Mouse (Mus musculus): Measurements from ENCODE around the gene Gm9970.
"Not testable (repeated sequence)": the region's sequence is repeated elsewhere in the genome, so short reads cannot be mapped to it uniquely, and the experiment has no call there.

Gene Gm9970

GRCm38 (mm10) chr5:31222696-31223095 is 18.3 kb downstream of the Gm9970 start:
- no peak for DNase-seq (ENCODE audit: low read depth, low spot score)

- DNase-seq (ENCODE audit: low read depth, low spot score), result peak; percentile 92
Measured at GRCm38 (mm10) chr5:31221304-31221945, 19.6 kb downstream of the Gm9970 start.

GRCm38 (mm10) chr5:31220448-31221303 is 20.4 kb downstream of the Gm9970 start, which contains the start of gene Ppm1g:
Ppm1g (minus strand) TSS chr5:31220687.
- DNase-seq (ENCODE audit: low read depth, low spot score), result peak; percentile 92

- peak; percentile 70 for DNase-seq (ENCODE audit: low read depth, low spot score)
Measured at GRCm38 (mm10) chr5:31219911-31220447, 21.1 kb downstream of the Gm9970 start.

GRCm38 (mm10) chr5:31219474-31219873 is 21.6 kb downstream of the Gm9970 start:
- no peak for DNase-seq (ENCODE audit: low read depth, low spot score)

GRCm38 (mm10) chr5:31219070-31219469 is 22.0 kb downstream of the Gm9970 start:
- DNase-seq (ENCODE audit: low read depth, low spot score), result peak; percentile 77

- DNase-seq (ENCODE audit: low read depth, low spot score), result peak; percentile 54
Measured at GRCm38 (mm10) chr5:31218294-31218693, 22.7 kb downstream of the Gm9970 start.

- not testable (repeated sequence) for DNase-seq (ENCODE audit: low read depth, low spot score)
Measured at GRCm38 (mm10) chr5:31216554-31216953, 24.5 kb downstream of the Gm9970 start.

- DNase-seq (ENCODE audit: low read depth, low spot score), result no peak
Measured at GRCm38 (mm10) chr5:31204421-31204820, 36.6 kb downstream of the Gm9970 start.

- DNase-seq (ENCODE audit: low read depth, low spot score), result no peak
Measured at GRCm38 (mm10) chr5:31203866-31204265, 37.2 kb downstream of the Gm9970 start.

- no peak for DNase-seq (ENCODE audit: low read depth, low spot score)
Measured at GRCm38 (mm10) chr5:31202933-31203332, 38.1 kb downstream of the Gm9970 start.

- DNase-seq (ENCODE audit: low read depth, low spot score), result peak; percentile 100
Measured at GRCm38 (mm10) chr5:31201742-31202590, 39.1 kb downstream of the Gm9970 start, which contains the start of gene Zfp513. Zfp513 (minus strand) TSS chr5:31202303.

- DNase-seq (ENCODE audit: low read depth, low spot score), result peak; percentile 54
Measured at GRCm38 (mm10) chr5:31201042-31201741, 39.8 kb downstream of the Gm9970 start.

- DNase-seq (ENCODE audit: low read depth, low spot score), result no peak
Measured at GRCm38 (mm10) chr5:31200327-31200768, 40.7 kb downstream of the Gm9970 start.

GRCm38 (mm10) chr5:31199893-31200292 is 41.1 kb downstream of the Gm9970 start:
- DNase-seq (ENCODE audit: low read depth, low spot score), result peak; percentile 50

GRCm38 (mm10) chr5:31199321-31199892 is 41.6 kb downstream of the Gm9970 start:
- no peak for DNase-seq (ENCODE audit: low read depth, low spot score)

GRCm38 (mm10) chr5:31198616-31199320 is 42.3 kb downstream of the Gm9970 start:
- DNase-seq (ENCODE audit: low read depth, low spot score), result no peak

- DNase-seq (ENCODE audit: low read depth, low spot score), result no peak
Measured at GRCm38 (mm10) chr5:31198170-31198569, 42.9 kb downstream of the Gm9970 start.

- no peak for DNase-seq (ENCODE audit: low read depth, low spot score)
Measured at GRCm38 (mm10) chr5:31197072-31197471, 44.0 kb downstream of the Gm9970 start.

- DNase-seq (ENCODE audit: low read depth, low spot score), result no peak
Measured at GRCm38 (mm10) chr5:31196207-31196606, 44.8 kb downstream of the Gm9970 start.
